Mouse (Mus musculus) heart, embryonic 14.5 days (tissue): ENCODE measurements at regions not wholly inside any gene's neighbourhood (a gene's known extent, or its start where the extent isn't known, plus 50 kb on each side); places are given as distances from the start of the nearest gene placed in this dataset.

Source experiments
- ATAC-seq: fragments of 200-750 bp; cut with Nextera tagmentation; 2 replicates; pipeline ENCODE4 v1.8.0; 2017; ENCODE audit warnings: low read depth, moderate TSS enrichment; ENCODE audit not compliant: insufficient number of reproducible peaks, insufficient read depth, low FRiP score
- H3K27ac ChIP-seq, 2 experiments: fragments of 200-500 bp in 1 of 2; fragments of 300-500 bp in 1 of 2; sonication (generic) in 1 of 2; replicated peaks in 1 of 2; 2 replicates each; pipeline ENCODE4 v1.5.1; 2012 to 2014; ENCODE audit warnings: low read depth in 2 of 2, low read length in 2 of 2, control low read depth in 1 of 2, mild to moderate bottlenecking in 1 of 2, mixed read lengths in 1 of 2; ENCODE audit not compliant: control insufficient read depth in 1 of 2, insufficient read depth in 1 of 2
- H3K27me3 ChIP-seq: fragments of 300-500 bp; sonication (generic); 2 replicates; pipeline ENCODE4 v1.6.1; 2014; ENCODE audit warnings: mild to moderate bottlenecking, low read length, control low read depth; ENCODE audit not compliant: control insufficient read depth, insufficient read depth
- H3K36me3 ChIP-seq: fragments of 300-500 bp; sonication (generic); 2 replicates; pipeline ENCODE4 v1.6.1; 2014; ENCODE audit warnings: mild to moderate bottlenecking, control low read depth, low read length, mixed read lengths; ENCODE audit not compliant: control insufficient read depth, insufficient read depth
- H3K4me1 ChIP-seq, 2 experiments: fragments of 200-500 bp in 1 of 2; fragments of 300-500 bp in 1 of 2; sonication (generic) in 1 of 2; 2 replicates each; pipeline ENCODE4 v1.6.1; 2012 to 2014; ENCODE audit warnings: low read length in 2 of 2, control low read depth in 1 of 2, mixed read lengths in 1 of 2; ENCODE audit not compliant: control insufficient read depth in 2 of 2, insufficient read depth in 2 of 2
- H3K4me2 ChIP-seq: fragments of 300-500 bp; sonication (generic); 2 replicates; pipeline ENCODE4 v1.6.1; 2014; ENCODE audit warnings: mild to moderate bottlenecking, low read length
- H3K4me3 ChIP-seq, 2 experiments: fragments of 200-500 bp in 1 of 2; fragments of 300-500 bp in 1 of 2; sonication (generic) in 1 of 2; 2 replicates each; pipeline ENCODE4 v1.5.1; 2012 to 2014; ENCODE audit warnings: low read length in 2 of 2, mild to moderate bottlenecking in 2 of 2, control low read depth in 1 of 2, low read depth in 1 of 2, moderate library complexity in 1 of 2; ENCODE audit not compliant: control insufficient read depth in 1 of 2, insufficient read depth in 1 of 2
- H3K9ac ChIP-seq: fragments of 300-500 bp; sonication (generic); 2 replicates; pipeline ENCODE4 v1.6.1; 2014; ENCODE audit warnings: mild to moderate bottlenecking, low read length
- H3K9me3 ChIP-seq: fragments of 300-500 bp; sonication (generic); 2 replicates; pipeline ENCODE4 v1.6.1; 2016; ENCODE audit warnings: low read length, control low read depth; ENCODE audit not compliant: control insufficient read depth
- WGBS: fragments of 180-500 bp; shearing (Covaris S2); extraction: QIAGEN DNeasy Blood & Tissue Kit; methylation state at CpG from one replicate; pipeline ENCODE4 v1.1.7; 2014; 5-methylcytosine and 5-hydroxymethylcytosine counted together

- no peaks in the 10 kb centered on the region for H3K36me3 ChIP-seq
- H3K27me3 ChIP-seq: no peaks in the 10 kb centered on the region
- no peaks in the 10 kb centered on the region for H3K4me1 ChIP-seq
- H3K9me3 ChIP-seq: no peaks in the 10 kb centered on the region
- H3K4me3 ChIP-seq: no peak overlapping the region
- ATAC-seq: no peak
- no peak overlapping the region for H3K4me2 ChIP-seq
- WGBS: 80% methylated on average over 3 of the region's 3 CpGs
- H3K9ac ChIP-seq: no peak overlapping the region
- no peak overlapping the region for H3K27ac ChIP-seq
These were observed 253.8 kb upstream of the Tbx18 start for GRCm38 (mm10) chr9:87984910-87985309.

- WGBS: 74% methylated on average over 4 of the region's 4 CpGs
These were observed 254.4 kb upstream of the Tbx18 start for GRCm38 (mm10) chr9:87985439-87985838.

GRCm38 (mm10) chr9:88005945-88006700 lies 275.1 kb upstream of the Tbx18 start:
- H3K36me3 ChIP-seq: no peaks in the 10 kb centered on the region
- ATAC-seq: no peak
- no peak overlapping the region for H3K4me2 ChIP-seq
- H3K9ac ChIP-seq: no peak overlapping the region
- H3K4me1 ChIP-seq: no peaks in the 10 kb centered on the region
- WGBS: 75% methylated on average over 8 of the region's 8 CpGs
- H3K27me3 ChIP-seq: no peaks in the 10 kb centered on the region
- H3K4me3 ChIP-seq: no peak overlapping the region
- no peaks in the 10 kb centered on the region for H3K9me3 ChIP-seq
- H3K27ac ChIP-seq: no peak overlapping the region

More at GRCm38 (mm10) chr9:87985439-87985838, 254.4 kb upstream of the Tbx18 start:
- Histone ChIP-seq H3K27ac (no peak overlapping the region), H3K27me3 (no peaks in the 10 kb centered on the region), H3K36me3 (no peaks in the 10 kb centered on the region), H3K4me1 (no peaks in the 10 kb centered on the region), H3K9me3 (no peaks in the 10 kb centered on the region), H3K4me2 (no peak overlapping the region), H3K4me3 (no peak overlapping the region), H3K9ac (no peak overlapping the region)
- no peak for ATAC-seq

- WGBS: 71% methylated on average over 3 of the region's 3 CpGs
- Histone ChIP-seq H3K9ac (no peak overlapping the region), H3K27ac (no peak overlapping the region), H3K36me3 (no peaks in the 10 kb centered on the region), H3K9me3 (no peaks in the 10 kb centered on the region), H3K4me1 (no peaks in the 10 kb centered on the region), H3K4me3 (no peak overlapping the region), H3K27me3 (no peaks in the 10 kb centered on the region), H3K4me2 (no peak overlapping the region)
- no peak for ATAC-seq
These were observed 292.7 kb upstream of the Tbx18 start for GRCm38 (mm10) chr9:88023752-88024151.

- no peak for ATAC-seq
These were observed 294.9 kb upstream of the Tbx18 start for GRCm38 (mm10) chr9:88025936-88026335.

GRCm38 (mm10) chr9:88030509-88031148 lies 296.4 kb upstream of the Nt5e start:
- Histone ChIP-seq H3K4me1 (no peaks in the 10 kb centered on the region), H3K36me3 (no peaks in the 10 kb centered on the region), H3K4me3 (no peak overlapping the region), H3K27ac (no peak overlapping the region), H3K27me3 (no peaks in the 10 kb centered on the region), H3K9ac (no peak overlapping the region), H3K4me2 (no peak overlapping the region), H3K9me3 (no peaks in the 10 kb centered on the region)
- WGBS: 79% methylated on average over 6 of the region's 6 CpGs
- ATAC-seq: no peak

More at GRCm38 (mm10) chr9:88025936-88026335, 294.9 kb upstream of the Tbx18 start:
- H3K4me1 ChIP-seq: no peaks in the 10 kb centered on the region
- no peak overlapping the region for H3K9ac ChIP-seq
- no peaks in the 10 kb centered on the region for H3K9me3 ChIP-seq
- H3K27ac ChIP-seq: no peak overlapping the region
- H3K27me3 ChIP-seq: no peaks in the 10 kb centered on the region
- no peaks in the 10 kb centered on the region for H3K36me3 ChIP-seq
- no peak overlapping the region for H3K4me3 ChIP-seq
- 52% methylated on average over 2 of the region's 2 CpGs for WGBS
- no peak overlapping the region for H3K4me2 ChIP-seq

- Histone ChIP-seq H3K4me1 (no peaks in the 10 kb centered on the region), H3K27ac (no peak overlapping the region), H3K9ac (no peak overlapping the region), H3K27me3 (no peaks in the 10 kb centered on the region), H3K4me2 (no peak overlapping the region), H3K9me3 (no peaks in the 10 kb centered on the region), H3K36me3 (no peaks in the 10 kb centered on the region), H3K4me3 (no peak overlapping the region)
- WGBS: 81% methylated on average over 7 of the region's 7 CpGs
- ATAC-seq: no peak
These were observed 289.4 kb upstream of the Nt5e start for GRCm38 (mm10) chr9:88037560-88037959.
